Mouse (Mus musculus): ENCODE data around the gene Ostn.
"Not testable (repeated sequence)": the region's sequence is repeated elsewhere in the genome, so short reads cannot be mapped to it uniquely, and the experiment has no call there.

Gene Ostn

DNA sequence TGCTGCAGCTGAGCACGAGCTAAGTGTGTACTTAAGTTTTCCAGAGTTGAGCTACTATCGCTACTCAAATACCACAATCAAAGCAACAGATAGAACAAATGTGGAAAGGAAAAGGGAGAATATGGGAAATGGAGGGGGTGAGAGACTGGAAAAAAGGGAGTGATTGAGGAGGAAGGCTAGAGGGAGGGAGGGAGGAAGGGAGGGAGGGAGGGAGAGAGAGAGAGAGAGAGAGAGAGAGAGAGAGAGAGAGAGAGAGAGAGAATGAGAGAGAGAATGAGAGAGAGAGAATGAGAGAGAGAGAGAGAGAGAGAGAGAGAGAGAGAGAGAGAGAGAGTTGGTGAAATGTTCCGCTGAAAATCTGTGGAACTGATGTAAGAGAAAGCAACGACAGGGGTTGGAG lies at the start of gene Ostn:
Ostn (plus strand) TSS at position 301 of the 400 bp plus-strand sequence.
- DNase-seq (ENCODE audit: low spot score in 2 of 2) = not testable (repeated sequence)

DNA sequence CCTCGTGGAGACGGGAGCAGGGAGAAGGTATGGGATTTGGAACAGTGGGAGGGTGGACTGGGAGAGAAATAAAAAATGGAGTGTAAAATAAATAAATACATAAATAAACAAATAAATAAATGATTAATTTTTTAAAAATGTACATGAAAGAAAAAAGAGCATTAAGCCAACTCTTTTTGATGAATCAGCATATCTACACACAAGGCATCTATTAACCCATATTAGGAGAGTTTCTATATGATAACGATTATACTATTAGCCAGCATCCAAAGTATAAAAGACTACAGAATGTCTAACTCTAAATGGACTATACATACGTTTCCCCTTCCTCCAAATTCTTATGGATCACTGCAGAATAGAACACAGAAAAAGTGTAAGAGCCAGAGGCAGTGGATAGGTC lies 38.5 kb upstream of the Ostn start:
- no peak for DNase-seq (ENCODE audit: low spot score in 2 of 2)

DNA sequence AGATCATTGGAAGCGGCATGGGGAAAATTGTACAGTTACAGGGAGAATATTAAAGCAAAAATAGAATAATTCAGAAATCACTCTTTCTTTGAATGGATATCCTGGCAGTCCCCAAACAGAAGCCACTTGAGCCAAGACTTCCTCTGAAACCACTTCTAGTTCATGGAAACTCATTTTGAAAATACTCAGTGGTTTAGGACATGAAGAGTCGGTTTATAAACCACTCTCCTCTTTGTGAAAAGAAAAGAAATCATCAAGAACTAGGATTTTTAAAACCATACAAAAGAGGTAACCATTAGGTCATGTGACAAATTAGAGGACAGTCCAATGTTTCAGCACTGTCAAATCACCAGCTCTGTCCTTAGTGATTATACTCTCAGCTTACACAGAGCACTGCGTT lies 19.9 kb upstream of the Ostn start:
- DNase-seq (ENCODE audit: low spot score in 2 of 2) = no peak

DNA sequence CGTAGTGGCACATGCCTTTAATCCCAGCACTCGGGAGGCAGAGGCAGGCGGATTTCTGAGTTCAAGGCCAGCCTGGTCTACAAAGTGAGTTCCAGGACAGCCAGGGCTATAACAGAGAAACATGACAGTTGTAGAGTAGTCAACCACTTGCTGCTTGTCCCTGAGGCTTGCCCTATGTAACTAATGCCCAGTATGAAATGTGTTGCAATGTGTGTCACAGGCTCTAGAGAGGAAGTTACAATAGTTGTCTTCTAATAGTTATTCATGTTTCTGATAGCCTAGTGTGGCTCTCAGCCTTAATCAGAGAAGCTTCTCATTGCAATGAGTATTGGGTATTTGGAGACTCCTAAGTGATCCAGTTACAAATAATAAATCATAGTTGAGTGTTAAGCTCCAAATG lies 10.8 kb upstream of the Ostn start:
- DNase-seq (ENCODE audit: low spot score in 2 of 2) = no peak

DNA sequence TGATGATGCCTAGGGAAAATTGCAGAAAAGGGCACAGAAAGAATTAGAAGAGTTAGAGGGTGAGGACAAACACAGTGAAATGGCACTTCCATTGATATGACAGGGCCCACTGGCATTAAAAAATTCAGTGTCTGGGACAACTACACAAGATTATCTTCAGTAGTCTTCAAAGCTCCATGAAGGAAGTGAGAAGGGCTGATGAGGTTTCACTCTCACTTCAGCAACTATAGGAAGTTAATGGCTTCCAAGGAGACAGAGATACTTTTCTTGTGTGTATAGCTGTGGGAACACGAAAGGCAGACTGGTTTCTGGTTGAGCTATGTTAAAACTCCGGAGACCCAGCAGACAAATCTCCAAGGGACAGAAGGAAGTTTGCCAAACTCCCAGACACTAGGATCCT lies 10.4 kb upstream of the Ostn start:
- no peak for DNase-seq (ENCODE audit: low spot score in 2 of 2)

DNA sequence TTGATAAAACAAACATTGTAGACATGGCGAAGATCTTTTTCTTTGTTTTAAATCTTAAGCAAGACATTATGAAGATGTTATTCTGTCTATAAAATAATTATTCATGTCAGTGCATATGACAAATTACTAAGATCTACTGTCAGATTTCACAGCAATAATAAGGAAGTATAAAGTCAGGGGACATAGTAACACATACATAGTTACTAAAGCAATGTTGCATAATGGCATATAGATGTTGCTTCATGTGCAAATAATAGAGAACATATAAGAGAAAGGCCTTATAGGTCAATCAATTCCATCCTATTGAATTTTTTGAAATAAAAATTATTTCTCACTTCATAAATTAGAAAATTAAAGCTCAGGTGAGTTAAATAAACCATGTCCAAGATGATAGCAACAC lies 11.8 kb downstream of the Ostn start:
- DNase-seq (ENCODE audit: low spot score in 2 of 2) = no peak

DNA sequence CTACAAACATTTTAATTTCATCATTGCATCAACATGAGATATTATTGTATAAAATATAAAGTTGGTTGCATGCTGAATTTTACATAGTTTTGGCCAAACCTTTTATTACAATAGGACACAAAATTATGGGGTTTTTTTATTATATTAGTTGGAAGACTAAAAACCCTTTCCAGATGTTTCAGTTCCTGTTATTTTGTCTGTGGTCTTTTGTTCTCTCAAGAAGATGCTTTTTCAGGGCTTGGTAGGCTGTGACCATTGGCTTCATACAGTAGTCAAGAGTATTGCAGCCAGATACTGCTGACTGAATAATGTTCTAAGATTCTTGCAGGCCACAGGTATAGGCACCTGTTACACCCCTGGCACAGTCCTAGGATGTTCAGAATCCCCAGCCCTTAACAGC lies 14.8 kb downstream of the Ostn start:
- no peak for DNase-seq (ENCODE audit: low spot score in 2 of 2)

DNA sequence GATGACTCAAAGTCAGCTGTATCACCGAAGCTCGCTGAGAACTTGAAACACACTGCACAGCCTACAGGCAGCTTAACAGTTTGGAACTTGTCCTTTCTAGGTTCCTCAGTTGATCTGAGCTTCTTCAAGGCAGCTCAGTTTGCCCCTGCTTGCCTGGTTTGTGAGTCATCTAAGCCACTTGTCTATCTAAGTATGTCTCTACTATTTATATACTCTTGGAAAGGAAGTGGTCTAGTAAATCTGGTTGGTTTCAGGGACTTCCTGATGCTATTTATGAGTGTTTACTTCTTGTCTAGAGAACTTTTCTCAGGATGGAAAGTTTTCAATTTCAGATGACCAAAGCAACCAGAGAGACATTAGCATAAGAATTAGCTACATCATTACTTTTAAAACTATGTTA lies 19.2 kb downstream of the Ostn start:
- DNase-seq (ENCODE audit: low spot score in 2 of 2) = no peak

DNA sequence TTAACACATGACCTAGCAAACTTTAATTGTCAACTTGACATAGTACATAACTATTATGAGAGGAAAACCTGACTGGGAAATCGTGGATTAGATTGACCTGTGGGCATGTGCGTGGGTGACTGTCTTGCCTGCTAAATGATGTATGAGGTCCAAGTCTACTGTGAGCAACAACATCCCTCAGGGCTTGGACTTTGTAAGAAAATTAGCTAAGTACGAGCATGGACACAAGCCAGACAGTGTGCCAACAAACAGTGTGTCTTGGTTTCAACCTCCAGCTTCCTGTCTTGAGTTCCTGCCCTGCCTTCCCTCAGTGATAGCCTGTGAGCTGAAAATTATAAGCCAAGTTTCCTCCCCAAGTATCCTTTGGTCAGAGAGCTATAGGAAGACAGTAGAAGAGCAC lies 40.2 kb downstream of the Ostn start:
- DNase-seq (ENCODE audit: low spot score in 2 of 2) = no peak

DNA sequence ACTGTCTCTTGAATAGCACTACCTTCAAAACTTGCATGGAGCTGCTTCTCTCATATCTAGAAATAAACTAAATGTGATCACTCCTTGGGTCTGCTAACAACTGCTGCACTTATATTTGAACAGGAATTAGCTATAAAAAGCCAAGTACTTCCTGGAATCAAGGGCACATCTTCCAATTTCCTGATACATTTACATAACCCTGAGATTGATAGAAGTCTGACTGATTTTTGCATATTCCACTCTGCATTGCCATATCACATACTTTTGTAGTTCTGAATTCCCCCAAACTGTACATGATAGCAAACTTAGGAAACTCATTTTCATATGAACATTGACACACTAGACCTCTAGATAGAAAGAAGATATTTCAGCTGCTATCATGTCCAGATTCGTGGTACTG lies 41.1 kb downstream of the Ostn start:
- DNase-seq (ENCODE audit: low spot score in 2 of 2) = no peak

DNA sequence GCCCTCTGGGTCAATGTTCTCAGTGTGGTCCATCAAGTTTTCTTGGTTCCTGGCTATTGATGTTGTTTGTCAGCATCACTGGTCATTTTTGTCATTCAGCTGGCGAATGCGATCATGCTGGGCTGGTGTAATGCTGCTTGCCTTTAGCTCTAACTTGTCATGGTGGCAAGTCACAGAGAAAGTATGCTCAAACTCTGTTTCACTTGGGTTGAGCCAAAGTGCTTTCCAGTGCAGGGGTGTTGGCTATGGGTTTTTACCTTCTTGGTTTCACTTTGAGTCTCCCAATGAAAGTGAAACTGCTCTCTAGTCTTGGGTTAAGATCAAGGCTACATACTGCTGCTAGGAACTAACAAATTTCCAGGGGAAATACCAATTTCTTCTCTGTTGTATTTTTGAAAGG lies 41.9 kb downstream of the Ostn start:
- no peak for DNase-seq (ENCODE audit: low spot score in 2 of 2)

DNA sequence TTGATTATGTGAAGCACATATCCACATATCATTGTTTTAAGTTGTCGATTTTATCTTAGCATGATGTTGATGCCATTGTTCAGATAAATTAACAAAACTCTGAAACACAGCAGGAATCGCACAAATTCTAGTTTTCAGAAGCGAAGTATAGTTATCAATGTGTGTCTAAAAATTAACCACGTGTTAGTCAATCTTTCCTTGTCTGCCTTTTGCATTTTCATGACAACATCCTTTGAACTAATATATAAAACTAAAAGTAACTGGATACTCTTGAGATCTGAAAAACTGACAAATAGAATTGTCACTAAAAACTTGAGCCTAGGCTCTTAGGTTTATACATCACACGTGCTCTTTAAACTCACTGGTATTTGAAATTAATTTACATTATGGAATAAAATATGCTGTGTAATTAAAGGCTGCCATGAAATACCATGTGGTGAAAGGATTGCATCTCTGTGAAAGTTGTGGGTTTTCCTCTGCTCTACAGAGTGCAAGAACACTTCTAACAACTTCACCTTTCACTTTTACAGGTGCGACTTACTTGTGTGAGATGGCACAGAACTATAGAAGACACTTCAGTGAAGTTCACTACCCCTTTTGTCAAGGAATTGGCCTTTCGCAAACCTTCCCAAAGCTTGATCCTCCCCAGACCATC lies 42.7 kb downstream of the Ostn start:
- no peak for DNase-seq (ENCODE audit: low spot score in 2 of 2)

DNA sequence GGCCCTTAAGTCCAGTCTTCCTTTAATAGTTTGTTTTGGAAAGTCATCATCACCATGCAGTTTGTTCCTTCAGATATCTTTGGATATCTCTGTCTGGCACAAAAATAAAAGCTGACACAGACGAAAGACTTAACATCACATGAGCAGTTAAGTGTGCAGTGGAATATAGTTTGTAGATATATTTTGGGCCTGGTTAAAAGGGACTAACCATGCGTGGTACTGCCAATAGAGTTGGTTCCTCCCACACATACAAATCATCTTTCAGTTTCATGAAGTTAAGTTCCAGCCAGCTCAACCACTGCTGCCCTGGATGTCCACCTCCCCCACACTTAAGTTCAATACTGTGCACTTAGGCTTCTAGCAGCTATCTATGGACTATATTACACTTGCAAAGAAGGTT lies 47.2 kb downstream of the Ostn start:
- DNase-seq (ENCODE audit: low spot score in 2 of 2) = no peak

DNA sequence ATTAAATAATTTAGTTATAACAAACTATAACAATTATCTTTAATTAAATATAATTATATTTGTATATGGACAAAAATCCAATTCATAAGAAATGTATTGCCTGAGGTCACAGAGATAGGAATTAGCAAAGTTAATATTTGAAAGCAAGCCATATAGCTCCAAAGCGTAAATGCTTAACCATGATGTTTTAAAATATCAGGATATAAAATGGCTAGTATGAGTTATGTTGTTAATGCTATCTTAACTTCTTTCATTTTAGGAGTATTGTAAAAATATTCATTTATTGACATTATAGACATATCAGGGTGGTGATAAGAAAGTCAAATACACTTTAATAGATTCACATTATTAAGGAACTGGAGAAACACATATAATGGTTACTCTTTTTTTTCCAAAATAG lies 52.8 kb downstream of the Ostn start:
- DNase-seq (ENCODE audit: low spot score in 2 of 2) = no peak

DNA sequence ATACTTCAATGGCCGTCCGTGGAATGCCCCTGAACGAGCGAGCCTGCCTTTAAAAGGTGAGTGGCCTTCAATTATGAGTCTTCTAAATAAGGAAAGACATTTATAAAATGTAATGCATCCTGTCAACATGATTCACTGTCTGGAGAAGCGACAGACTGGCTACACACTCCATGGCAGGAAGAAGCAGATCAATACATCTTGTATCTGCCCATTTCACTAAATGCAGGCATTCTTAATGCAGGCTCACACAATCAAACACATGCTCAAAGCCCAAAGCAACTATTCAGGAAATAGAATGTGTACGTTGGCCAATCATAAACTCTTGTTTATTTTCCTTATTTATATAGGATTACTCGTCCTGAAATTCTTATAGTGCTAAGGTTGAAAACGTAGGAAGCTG lies 62.9 kb downstream of the Ostn start, which contains the start of gene Uts2b:
Uts2b (minus strand) TSS at position 49 of the 400 bp plus-strand sequence.
- no peak for DNase-seq (ENCODE audit: low spot score in 2 of 2)

DNA sequence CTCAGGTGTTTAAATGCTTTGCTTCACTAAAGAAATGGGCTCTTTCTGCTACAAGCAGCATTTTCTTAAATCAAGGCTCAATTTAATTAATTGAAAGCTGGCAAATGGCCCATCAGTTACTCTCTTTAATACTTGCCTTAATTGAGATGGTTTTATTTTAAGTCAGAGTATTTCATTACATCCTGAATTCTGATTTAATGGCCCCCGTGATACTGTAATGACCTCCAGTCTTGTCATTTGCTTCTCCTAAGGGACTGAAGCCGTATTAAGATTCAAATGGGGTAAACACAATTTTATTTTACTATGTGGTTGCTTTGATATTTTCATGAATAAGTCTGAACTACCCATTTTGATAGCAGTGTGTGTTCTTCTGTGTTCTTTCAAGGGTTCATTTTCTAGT lies 63.4 kb downstream of the Ostn start:
- DNase-seq (ENCODE audit: low spot score in 2 of 2) = no peak

DNA sequence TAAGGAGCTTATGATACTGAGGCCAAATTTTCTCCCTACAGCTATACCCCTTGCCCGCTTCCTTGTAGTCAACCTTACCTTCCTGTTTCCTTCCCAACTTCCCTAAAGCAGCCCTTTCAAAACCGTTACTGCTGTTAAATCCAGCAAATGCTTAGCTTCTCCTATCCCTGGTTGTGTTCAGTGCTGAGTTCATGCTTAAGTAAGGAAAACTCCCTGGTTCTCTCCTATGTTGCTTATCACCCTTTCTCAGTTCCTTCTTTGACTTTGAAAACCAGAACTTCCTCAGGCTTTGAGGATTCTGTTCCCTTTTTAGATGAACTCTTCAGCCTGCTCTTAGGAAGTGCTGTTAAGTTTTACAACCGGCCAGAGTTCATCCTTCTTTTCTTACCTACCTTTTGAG lies 66.8 kb downstream of the Ostn start:
- DNase-seq (ENCODE audit: low spot score in 2 of 2) = no peak

DNA sequence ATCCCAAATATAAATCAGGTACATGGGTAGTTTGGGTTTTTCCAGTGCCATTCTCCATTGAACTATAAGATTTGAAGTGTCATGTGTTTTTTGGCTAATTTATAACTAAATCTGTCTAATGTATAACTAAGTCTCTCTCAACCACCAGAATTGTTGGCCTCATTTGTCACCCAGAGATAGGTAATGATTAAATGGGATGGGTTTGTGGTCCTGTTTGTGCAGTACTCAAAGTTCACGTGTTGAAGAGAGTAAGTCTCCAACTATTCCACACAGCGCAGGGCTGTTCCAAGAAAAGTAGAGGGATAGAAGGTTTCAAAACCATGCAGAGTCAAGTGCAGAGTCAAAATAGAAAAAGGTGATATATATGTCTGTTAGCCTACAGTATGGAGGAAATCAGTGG lies 68.0 kb downstream of the Ostn start:
- DNase-seq (ENCODE audit: low spot score in 2 of 2) = no peak

DNA sequence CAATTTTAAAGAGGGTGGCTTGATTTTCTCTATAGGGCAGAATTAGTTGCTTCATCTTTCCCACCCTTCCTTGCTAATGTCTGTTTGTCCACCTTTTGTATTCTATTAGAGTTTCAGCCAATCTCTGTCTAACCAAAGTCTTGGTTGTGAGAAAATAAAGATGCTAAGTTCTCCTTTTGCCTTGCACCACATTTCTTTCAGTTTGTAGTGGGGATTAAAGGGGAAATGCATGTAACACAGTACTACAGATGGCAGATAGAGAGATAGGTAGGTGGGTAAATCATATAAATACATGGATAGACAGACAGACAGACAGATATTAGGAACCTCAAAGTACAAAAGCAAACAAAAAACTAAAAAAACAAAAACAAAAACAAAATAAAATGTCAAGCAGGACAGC lies 69.3 kb downstream of the Ostn start:
- no peak for DNase-seq (ENCODE audit: low spot score in 2 of 2)

DNA sequence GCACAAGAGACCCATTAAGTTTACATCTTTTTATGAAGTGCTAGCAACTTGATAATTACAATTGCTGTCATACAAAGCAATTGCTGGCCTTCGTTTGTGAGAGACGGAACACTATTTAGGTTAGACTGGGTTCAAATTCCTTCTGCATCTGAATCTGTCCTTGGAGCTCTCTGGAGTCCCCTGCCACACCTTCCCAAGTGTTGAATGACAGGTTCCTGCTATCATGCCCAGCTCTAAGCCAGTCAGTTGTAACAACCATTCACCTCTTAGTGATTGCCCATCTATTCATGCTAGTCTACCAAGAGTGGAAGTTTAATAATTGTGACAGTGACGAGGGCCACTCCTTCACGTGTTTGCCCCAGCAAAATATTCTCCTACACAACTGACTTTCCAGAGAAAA lies 74.9 kb downstream of the Ostn start:
- DNase-seq (ENCODE audit: low spot score in 2 of 2) = no peak

DNA sequence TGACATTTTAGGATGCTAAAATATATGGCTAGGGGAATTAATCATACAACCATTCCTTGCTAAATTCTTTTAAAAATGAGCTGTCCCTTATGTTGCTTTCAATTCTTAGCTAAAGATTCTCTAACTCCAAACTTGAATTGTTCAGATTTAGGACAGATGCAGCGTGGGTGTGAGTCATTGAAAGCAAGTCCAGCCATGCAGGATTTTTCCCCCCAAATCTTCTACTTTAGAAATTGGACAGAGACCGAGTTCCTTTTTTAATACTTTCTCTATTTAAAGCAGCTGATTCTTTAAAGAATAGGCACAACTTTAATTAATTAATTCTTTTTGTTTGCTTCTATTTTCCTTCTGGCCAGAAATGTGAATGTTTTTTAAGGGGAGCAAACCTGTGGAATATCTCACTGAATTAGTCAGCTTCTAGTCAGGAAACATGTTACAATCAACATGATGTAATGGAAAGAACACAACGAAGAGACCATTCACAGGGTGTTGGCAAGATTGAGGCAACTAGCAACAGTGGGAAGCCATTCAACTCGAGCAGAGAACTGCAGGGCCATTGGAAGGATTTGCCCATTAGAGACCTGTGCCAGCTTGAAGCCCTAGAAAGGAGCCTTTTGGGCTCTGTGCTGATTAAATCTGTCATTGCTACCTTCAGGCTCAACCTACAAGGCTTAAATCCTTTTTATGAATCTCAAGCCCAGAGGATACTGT lies 77.8 kb downstream of the Ostn start:
- DNase-seq (ENCODE audit: low spot score in 2 of 2) = peak in 1 of 2 experiments; percentile 17

DNA sequence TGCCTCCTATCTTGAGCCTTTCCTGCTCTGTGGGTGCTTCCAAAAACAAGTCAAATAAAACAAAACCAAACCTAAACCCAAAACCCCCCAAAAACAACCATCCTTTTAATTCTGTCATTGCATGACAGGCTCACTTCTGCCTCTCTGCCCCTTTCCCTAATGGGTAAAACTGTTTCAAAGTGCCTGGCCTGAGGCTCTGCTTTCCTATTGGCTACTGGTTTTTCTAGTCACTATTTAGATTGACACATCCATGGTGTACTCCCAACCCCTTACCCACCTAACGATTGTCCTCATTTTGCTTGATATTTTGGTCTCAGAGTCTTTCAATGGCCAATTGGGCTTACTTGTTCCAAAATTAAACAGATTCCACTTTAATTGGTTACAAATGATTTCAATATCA lies 78.4 kb downstream of the Ostn start:
- no peak for DNase-seq (ENCODE audit: low spot score in 2 of 2)

DNA sequence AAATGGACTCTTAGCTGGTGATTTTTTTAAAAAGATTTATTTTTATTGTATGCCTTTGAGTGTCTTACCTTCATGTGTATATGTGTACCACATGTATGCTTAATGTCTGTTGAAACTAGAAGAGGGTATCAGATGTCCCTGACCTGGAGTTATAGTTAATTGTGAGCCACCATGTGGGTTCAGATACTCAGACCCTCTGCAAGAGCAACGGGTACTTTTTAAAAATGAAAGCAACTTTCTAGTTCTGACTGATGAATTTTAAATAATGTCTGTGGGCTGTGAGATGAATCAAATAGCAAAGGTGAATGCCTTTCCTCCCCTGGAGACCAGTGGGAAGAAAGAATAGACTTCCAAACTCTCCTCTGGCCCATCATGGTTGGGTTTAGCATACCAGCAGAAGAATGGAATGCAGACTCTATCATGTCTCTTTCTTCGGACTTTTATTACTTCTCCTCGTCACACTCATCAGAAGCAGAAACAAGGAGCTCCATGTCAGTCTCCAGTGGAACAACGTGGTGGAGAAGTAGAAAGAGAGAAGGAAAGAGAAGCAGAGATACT lies 79.6 kb downstream of the Ostn start:
- no peak for DNase-seq (ENCODE audit: low spot score in 2 of 2)
